Mouse (Mus musculus) regulatory T cell (primary cell): Measurements from ENCODE around the gene Mbtps1.

ENCODE experiments used
- in situ Hi-C: fragments of 300-600 bp; cut with MboI, MseI; formaldehyde crosslinking; loops from one replicate; pipeline ENCODE4 v1.15.1; 2025; ENCODE audit warnings: high pct_unique_total_duplicates

The Mbtps1 gene

GRCm38 (mm10) chr8:119558603-119559401 lies at the start of gene Mbtps1:
TSS of gene Mbtps1 (minus strand) at chr8:119558735.
- in situ Hi-C loops, result no loop called here

- in situ Hi-C loops, result loop anchor here (10.0 kb wide), 1 partner anchor 191 kb away; no protein-coding TSS in a partner anchor
These were observed 47.7 kb upstream of the Mbtps1 start for GRCm38 (mm10) chr8:119606224-119606623.

- in situ Hi-C loops, result loop anchor here (5.0 to 10.0 kb wide), 2 partner anchors 58 to 190 kb away; no protein-coding TSS in a partner anchor
These were observed 46.5 kb upstream of the Mbtps1 start, which contains the start of gene Taf1c for GRCm38 (mm10) chr8:119604996-119605395. TSS of gene Taf1c (minus strand) at chr8:119605222.

GRCm38 (mm10) chr8:119604398-119604803 lies 45.9 kb upstream of the Mbtps1 start:
- in situ Hi-C loops, result loop anchor here (5.0 to 10.0 kb wide), 2 partner anchors 57 to 190 kb away; no protein-coding TSS in a partner anchor

- in situ Hi-C loops, result loop anchor here (5.0 to 10.0 kb wide), 2 partner anchors 56 to 189 kb away; no protein-coding TSS in a partner anchor
These were observed 45.2 kb upstream of the Mbtps1 start for GRCm38 (mm10) chr8:119603771-119604170.

GRCm38 (mm10) chr8:119591456-119591855 lies 32.9 kb upstream of the Mbtps1 start:
- in situ Hi-C loops, result no loop called here

GRCm38 (mm10) chr8:119590348-119590747 lies 31.8 kb upstream of the Mbtps1 start:
- in situ Hi-C loops, result no loop called here

- in situ Hi-C loops, result no loop called here
These were observed 30.3 kb upstream of the Mbtps1 start for GRCm38 (mm10) chr8:119588844-119589243.

- in situ Hi-C loops, result no loop called here
These were observed 29.8 kb upstream of the Mbtps1 start for GRCm38 (mm10) chr8:119588321-119588720.

- in situ Hi-C loops, result no loop called here
These were observed 27.4 kb upstream of the Mbtps1 start for GRCm38 (mm10) chr8:119585901-119586300.

- in situ Hi-C loops, result no loop called here
These were observed 22.1 kb upstream of the Mbtps1 start for GRCm38 (mm10) chr8:119580441-119581161.

- in situ Hi-C loops, result no loop called here
These were observed 20.6 kb upstream of the Mbtps1 start for GRCm38 (mm10) chr8:119579096-119579495.

GRCm38 (mm10) chr8:119575366-119575726 lies 16.8 kb upstream of the Mbtps1 start:
- in situ Hi-C loops, result no loop called here

- in situ Hi-C loops, result no loop called here
These were observed 16.2 kb upstream of the Mbtps1 start, which contains the start of the genes Hsdl1 and Dnaaf1 for GRCm38 (mm10) chr8:119574437-119575365. TSS of gene Hsdl1 (minus strand) at chr8:119575183. TSS of gene Dnaaf1 (plus strand) at chr8:119575235.

- in situ Hi-C loops, result no loop called here
These were observed 13.9 kb upstream of the Mbtps1 start for GRCm38 (mm10) chr8:119572411-119572810.

GRCm38 (mm10) chr8:119571135-119571534 lies 12.6 kb upstream of the Mbtps1 start:
- in situ Hi-C loops, result no loop called here

GRCm38 (mm10) chr8:119569881-119570280 lies 11.3 kb upstream of the Mbtps1 start:
- in situ Hi-C loops, result loop anchor here (10.0 kb wide), 1 partner anchor 925 kb away; no protein-coding TSS in a partner anchor

- in situ Hi-C loops, result loop anchor here (10.0 kb wide), 1 partner anchor 926 kb away; no protein-coding TSS in a partner anchor
These were observed 10.4 kb upstream of the Mbtps1 start for GRCm38 (mm10) chr8:119568951-119569350.

GRCm38 (mm10) chr8:119568251-119568650 lies 9.7 kb upstream of the Mbtps1 start:
- in situ Hi-C loops, result loop anchor here (10.0 kb wide), 1 partner anchor 927 kb away; no protein-coding TSS in a partner anchor

GRCm38 (mm10) chr8:119566367-119566766 lies 7.8 kb upstream of the Mbtps1 start:
- in situ Hi-C loops, result loop anchor here (10.0 kb wide), 1 partner anchor 928 kb away; no protein-coding TSS in a partner anchor

GRCm38 (mm10) chr8:119563849-119564251 lies 5.3 kb upstream of the Mbtps1 start:
- in situ Hi-C loops, result loop anchor here (10.0 kb wide), 1 partner anchor 931 kb away; no protein-coding TSS in a partner anchor
